Mouse (Mus musculus): ENCODE measurements around the gene Rbfox3.

DNA sequence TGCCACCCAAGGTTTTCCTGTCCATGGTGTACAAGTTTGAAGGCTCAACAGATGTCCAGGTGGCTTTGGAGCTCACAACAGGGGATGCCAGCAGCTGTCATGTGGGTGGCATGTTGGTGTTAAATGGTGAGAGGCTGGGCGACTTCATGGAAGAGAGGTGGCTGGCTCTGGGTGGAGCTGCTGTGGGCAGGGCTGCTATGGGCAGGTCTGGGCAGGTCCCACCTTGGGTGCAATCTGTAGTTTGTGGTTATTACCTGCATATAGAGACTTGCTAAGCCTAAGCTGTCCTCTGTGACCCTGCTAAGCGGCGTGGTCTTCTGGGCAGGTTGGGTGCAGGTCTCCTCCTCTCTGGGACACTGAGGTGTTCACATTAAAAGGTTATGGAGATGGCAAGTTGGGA, 425.6 kb downstream of the Rbfox3 start:
- no peak for TF ChIP-seq GATA1 (IDR thresholded peaks at IDR 0.05; ENCODE audit: borderline replicate concordance, low read length)
- no peak for TF ChIP-seq CTCF (IDR thresholded peaks at IDR 0.05; ENCODE audit: low read depth, low read length)
- TF ChIP-seq TAL1 (conservative IDR thresholded peaks at IDR 0.05; ENCODE audit: low read depth, low read length) = no peak

Measured in G1E (cell line).